Mouse (Mus musculus) ES-Bruce4 (cell line): ENCODE data around the gene Zer1. TPM values are rescaled to one million over a fixed set of nuclear protein-coding genes. Genes with fewer than 3 reads are reported as not detected.
"Not testable (repeated sequence)": the region's sequence is repeated elsewhere in the genome, so short reads cannot be mapped to it uniquely, and the experiment has no call there.

ENCODE experiments used
- H3K27ac ChIP-seq: 2 replicates; pipeline ENCODE4 v1.5.1; 2012; ENCODE audit warnings: low read length, inconsistent platforms; ENCODE audit not compliant: insufficient read depth
- H3K27me3 ChIP-seq: 2 replicates; pipeline ENCODE4 v1.6.1; 2012; ENCODE audit warnings: mild to moderate bottlenecking, low read length, inconsistent platforms; ENCODE audit not compliant: control insufficient read depth, poor library complexity, insufficient read depth, severe bottlenecking
- H3K36me3 ChIP-seq: 2 replicates; pipeline ENCODE4 v1.6.1; 2012; ENCODE audit warnings: inconsistent platforms, mild to moderate bottlenecking, low read length, moderate library complexity; ENCODE audit not compliant: control insufficient read depth, poor library complexity, insufficient read depth, severe bottlenecking
- H3K4me1 ChIP-seq: one replicate; pipeline ENCODE4 v1.8.1; 2011; ENCODE audit warnings: low read length; ENCODE audit not compliant: control insufficient read depth, insufficient read depth
- H3K4me3 ChIP-seq: 2 replicates; pipeline ENCODE4 v1.5.1; 2011; ENCODE audit warnings: low read depth, mild to moderate bottlenecking, low read length
- H3K9ac ChIP-seq: 2 replicates; pipeline ENCODE4 v1.6.1; 2012; ENCODE audit warnings: low read depth, mild to moderate bottlenecking, inconsistent platforms; ENCODE audit not compliant: poor library complexity, severe bottlenecking
- H3K9me3 ChIP-seq: replicated peaks from 2 replicates; pipeline ENCODE4 v1.6.1; 2012; ENCODE audit warnings: mild to moderate bottlenecking, low read length, inconsistent platforms; ENCODE audit not compliant: control insufficient read depth, poor library complexity, insufficient read depth, severe bottlenecking
- CTCF ChIP-seq: IDR thresholded peaks from one replicate; pipeline ENCODE4 v1.8.1; 2011; ENCODE audit warnings: low read depth, low read length
- EP300 ChIP-seq: IDR thresholded peaks from 2 replicates; pipeline ENCODE4 v1.6.1; 2011; ENCODE audit warnings: low read depth, low read length; ENCODE audit not compliant: insufficient read depth
- POLR2A ChIP-seq: IDR thresholded peaks from one replicate; pipeline ENCODE4 v1.8.1; 2011; ENCODE audit warnings: low read length; ENCODE audit not compliant: insufficient read depth
- polyA plus RNA-seq: library from polyadenylated mRNA; stranded (reverse); fragments of >200 nt; gene quantifications from 2 replicates; pipeline ENCODE4 v1.2.4, GENCODE M21; 2011; ENCODE audit warnings: low read depth; ENCODE audit not compliant: missing spikeins, insufficient read depth, insufficient read length

Zer1 gene
- polyA plus RNA-seq, 1 experiment: 33.8 TPM

DNA sequence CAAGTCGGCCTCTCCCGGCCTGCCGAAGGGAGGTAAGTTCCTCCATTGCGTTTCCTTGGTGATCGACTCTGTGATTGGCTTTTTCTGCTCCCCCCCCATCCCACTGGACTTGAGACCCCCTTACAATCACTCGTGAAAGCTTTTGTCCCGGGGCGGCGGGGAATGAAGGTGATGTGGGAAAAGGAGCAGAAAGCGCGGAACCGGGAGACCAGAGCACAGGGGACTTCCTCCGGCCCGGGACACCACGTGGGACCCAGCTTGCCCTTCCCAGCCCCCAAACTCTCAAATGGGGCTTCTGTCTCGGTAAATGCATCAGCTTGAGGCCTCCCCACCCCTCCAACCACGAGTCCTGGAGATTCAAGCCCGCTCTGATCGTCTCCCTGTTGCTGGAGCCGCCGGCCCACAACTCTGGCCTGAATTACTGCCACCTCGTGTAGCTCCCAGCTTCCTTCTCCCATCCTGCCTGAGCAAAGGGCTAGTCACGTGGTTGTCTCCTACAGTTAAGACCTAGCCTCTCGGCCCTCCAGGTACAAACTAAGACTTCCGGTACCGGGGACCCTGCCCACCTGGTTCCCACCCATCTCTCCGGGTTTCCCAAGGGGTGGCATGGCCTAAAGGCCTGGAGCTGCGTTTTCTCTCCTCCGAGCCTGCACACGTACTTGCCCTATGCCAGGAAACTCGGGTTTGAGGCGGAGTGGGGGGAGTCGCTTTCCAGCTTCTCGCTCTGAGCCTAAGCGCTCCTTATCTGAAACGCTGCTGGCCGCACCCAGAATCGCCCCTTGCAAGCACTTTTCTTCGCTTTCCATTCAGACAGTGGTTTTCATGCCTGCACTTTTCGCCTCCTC is 61.9 kb downstream of the Zer1 start:
- TF ChIP-seq POLR2A (peak; percentile 20), CTCF (no peak)

DNA sequence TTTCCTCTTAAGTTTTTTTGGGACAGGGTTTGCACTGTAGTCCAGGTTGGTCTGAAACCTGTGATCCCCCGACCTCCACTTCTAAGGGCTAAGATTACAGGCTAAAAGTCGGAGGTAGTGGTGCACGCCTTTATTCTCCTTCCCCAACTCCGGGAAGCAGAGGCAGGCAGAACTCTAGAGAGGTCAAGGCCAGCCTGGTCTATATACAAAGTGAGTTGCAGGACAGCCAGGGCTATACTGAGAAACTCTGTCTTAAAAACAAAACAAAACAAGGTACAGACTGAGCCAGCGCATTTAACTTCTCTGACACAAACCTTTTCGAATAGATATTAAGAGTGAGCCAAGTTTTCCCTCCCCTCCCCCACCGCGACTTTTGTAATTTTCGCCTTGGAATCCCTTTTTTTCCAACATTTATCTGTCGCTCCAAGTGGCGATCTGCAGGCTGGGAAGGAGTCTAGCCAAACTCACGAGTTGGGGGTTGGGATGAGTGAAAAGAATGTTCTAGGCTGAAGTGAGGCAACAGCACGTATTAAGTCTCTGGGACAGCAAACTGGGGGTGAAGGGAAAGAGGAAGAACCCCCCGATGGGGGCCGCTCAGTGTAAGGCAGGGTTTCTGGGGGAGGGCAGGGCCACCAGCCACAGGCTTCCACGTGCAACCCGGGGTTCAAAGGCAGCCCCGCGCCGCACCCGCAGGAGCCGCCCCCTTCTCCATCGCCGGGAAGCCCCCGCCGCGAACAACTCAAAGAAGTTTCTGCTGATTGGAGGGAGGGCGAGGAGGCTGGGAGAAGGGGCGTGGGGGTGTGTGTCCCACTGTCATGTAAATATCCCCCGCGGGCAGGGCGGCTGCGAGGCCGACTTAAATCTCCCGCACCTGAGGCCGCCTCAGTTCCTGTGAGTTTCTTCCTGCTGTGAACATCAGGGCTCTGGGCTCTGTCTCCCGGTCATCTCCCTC is 62.9 kb downstream of the Zer1 start:
- Histone ChIP-seq H3K27me3 (no peaks in the 10 kb centered on the region), H3K4me1 (no peaks in the 10 kb centered on the region), H3K9me3 (no peaks in the 10 kb centered on the region), H3K36me3 (peaks cover 15% of the 10 kb centered on the region), H3K4me3 (peak overlapping the region; percentile 93), H3K9ac (peak overlapping the region; percentile 100), H3K27ac (peak overlapping the region; percentile 84)
- TF ChIP-seq POLR2A: peak; percentile 35
- TF ChIP-seq EP300: peak; percentile 48; the same call in 1 of the 2 replicates
- TF ChIP-seq CTCF: no peak

More for the DNA sequence above, 61.9 kb downstream of the Zer1 start:
- Histone ChIP-seq H3K4me1 (no peaks in the 10 kb centered on the region), H3K9me3 (no peaks in the 10 kb centered on the region), H3K27me3 (no peaks in the 10 kb centered on the region), H3K36me3 (peaks cover 18% of the 10 kb centered on the region), H3K9ac (peak overlapping the region; percentile 100), H3K4me3 (peak overlapping the region; percentile 93), H3K27ac (peak overlapping the region; percentile 71)

DNA sequence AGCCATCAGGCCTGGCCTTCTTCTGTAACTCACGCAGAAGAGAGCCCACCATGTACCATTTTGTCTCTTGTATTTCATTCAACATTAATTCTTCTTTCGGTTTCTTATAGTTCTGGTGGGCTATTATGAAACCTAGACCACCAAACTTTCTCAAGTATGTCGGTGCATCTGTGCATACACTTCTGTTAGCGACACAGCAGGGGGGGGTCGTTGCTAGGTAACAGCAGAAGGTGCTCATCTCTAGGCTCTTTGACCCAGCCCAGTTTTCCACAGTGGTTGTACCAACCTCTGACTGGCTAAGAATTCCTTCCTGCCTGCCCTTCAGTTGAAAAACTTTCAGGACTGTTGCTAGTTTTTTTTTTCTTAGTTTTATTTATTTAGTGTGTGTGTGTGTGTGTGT is 66.0 kb downstream of the Zer1 start:
- Histone ChIP-seq H3K27ac (no peak overlapping the region), H3K27me3 (no peaks in the 10 kb centered on the region), H3K9ac (no peak overlapping the region), H3K4me3 (no peak overlapping the region), H3K9me3 (no peaks in the 10 kb centered on the region), H3K4me1 (no peaks in the 10 kb centered on the region), H3K36me3 (peaks cover 5% of the 10 kb centered on the region; the same call in 1 of the 2 replicates)
- TF ChIP-seq CTCF (no peak), EP300 (no peak), POLR2A (no peak)

DNA sequence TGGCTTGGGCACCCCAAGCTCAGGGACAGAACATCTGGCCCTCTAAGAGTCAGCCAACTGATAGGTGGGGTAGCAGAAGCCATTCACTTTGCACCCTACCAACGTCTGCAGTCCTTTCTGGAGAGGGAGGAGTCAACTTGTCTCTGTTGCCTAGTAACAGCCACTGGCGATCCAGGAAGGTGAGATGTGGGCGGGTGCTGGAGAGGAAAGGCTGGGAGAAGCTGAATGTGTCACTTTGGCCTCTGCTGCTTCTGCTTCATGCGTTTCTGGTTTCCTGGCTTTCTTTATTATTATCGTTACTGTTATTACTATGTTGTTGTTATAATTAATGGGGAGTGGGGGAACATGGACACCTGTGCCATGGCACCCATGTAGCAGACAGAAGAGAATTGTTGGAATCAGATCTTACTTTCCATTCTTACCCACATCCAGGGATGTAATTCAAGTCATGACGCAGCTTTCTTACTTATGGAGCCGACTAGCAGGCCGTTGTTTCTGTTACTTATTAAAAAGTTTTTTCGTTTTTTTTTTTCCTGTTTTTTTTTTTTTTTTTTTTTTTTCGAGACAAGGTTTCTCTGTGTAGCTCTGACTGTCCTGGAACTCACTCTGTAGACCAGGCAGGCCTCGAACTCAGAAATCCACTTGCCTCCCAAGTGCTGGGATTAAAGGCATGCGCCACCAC is 67.0 kb downstream of the Zer1 start, which contains the start of gene Set:
Set (plus strand) TSS at position 156 of the 682 bp plus-strand sequence.
- TF ChIP-seq EP300: no peak
- TF ChIP-seq CTCF: no peak
- TF ChIP-seq POLR2A: no peak
- H3K9ac ChIP-seq: no peak within 1 kb of the TSS

DNA sequence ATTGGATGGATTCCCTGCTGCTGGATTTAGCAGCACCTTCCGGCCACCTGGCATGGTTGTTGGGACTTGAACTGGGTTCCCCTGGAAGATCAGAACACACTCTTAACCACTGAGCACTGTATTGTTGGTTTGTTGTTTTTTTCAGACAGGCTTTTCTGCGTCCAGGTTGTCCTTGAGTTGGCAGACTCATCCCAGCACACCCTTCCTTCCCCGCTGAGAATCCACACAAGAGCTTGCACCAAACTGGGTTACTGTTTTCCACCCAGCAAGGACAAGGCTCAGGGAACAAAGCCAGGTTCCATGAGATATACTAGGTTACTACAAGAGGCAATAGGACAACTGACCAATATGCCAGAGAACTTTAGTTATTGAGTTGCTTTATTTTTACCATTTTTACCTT is 67.6 kb downstream of the Zer1 start:
- Histone ChIP-seq H3K4me1 (no peaks in the 10 kb centered on the region), H3K27me3 (no peaks in the 10 kb centered on the region), H3K9ac (no peak overlapping the region), H3K9me3 (no peaks in the 10 kb centered on the region), H3K36me3 (no peaks in the 10 kb centered on the region), H3K4me3 (no peak overlapping the region), H3K27ac (peak overlapping the region; percentile 55; the same call in 1 of the 2 replicates)
- TF ChIP-seq EP300: no peak
- TF ChIP-seq POLR2A: no peak
- no peak for TF ChIP-seq CTCF

More for the DNA sequence above, 67.0 kb downstream of the Zer1 start, which contains the start of gene Set:
- H3K27me3 ChIP-seq: no peaks in the 10 kb centered on the region
- H3K36me3 ChIP-seq: no peaks in the 10 kb centered on the region
- no peaks in the 10 kb centered on the region for H3K4me1 ChIP-seq
- H3K4me3 ChIP-seq: no peak within 1 kb of the TSS
- no peaks in the 10 kb centered on the region for H3K9me3 ChIP-seq
- peak within 1 kb of the TSS; percentile 55; the same call in 1 of the 2 replicates for H3K27ac ChIP-seq

DNA sequence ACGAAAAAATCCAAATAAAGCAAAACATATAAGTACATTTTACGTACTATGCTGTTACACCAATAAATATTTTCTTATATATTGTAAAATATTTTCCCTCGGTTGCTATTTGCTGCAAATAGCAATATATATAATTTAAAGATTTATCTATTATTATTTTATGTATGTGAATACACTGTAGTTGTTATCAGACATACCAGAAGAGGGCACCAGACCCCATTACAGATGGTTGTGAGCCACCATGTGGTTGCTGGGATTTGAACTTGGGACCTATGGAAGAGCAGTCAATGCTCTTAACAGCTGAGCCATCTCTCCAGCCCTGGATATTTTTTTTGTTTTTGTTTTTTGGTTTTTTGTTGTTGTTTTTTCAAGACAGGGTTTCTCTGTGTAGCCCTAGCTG is 69.1 kb downstream of the Zer1 start:
- not testable (repeated sequence) for H3K9me3 ChIP-seq, H3K9ac ChIP-seq, H3K36me3 ChIP-seq, H3K4me3 ChIP-seq, H3K4me1 ChIP-seq, H3K27ac ChIP-seq, H3K27me3 ChIP-seq
